ENCODE assay signal across 7 mouse cellular contexts in genomic region chr7:141292583-141293388, GRCm38 (mm10). TPM values are rescaled to one million over a fixed set of nuclear protein-coding genes. Genes with fewer than 3 reads are reported as not detected.
DNase-seq lines count a peak whose midpoint lies in the region; ATAC-seq and TF ChIP-seq lines count a peak whose summit lies in the region.

No protein-coding gene starts in this region.

- no peaks in the 10 kb centered on the region for H3K9me3 ChIP-seq in stomach, embryonic 15.5 days
- no peaks in the 10 kb centered on the region for H3K9me3 ChIP-seq in stomach, postnatal 0 days (ENCODE audit: control insufficient read depth, low read length)
- H3K9me3 ChIP-seq in forebrain, embryonic 14.5 days (replicated peaks; ENCODE audit: control insufficient read depth, low read length): no peaks in the 10 kb centered on the region
- no peaks in the 10 kb centered on the region for H3K9me3 ChIP-seq in midbrain, embryonic 12.5 days

- H3K27ac ChIP-seq in stomach, embryonic 15.5 days: no peak overlapping the region
- no peak overlapping the region for H3K27ac ChIP-seq in stomach, postnatal 0 days (replicated peaks)
- H3K27ac ChIP-seq in forebrain, embryonic 14.5 days (ENCODE audit: low read depth, low read length): no peak overlapping the region
- no peak overlapping the region for H3K27ac ChIP-seq in midbrain, embryonic 12.5 days (replicated peaks)

- H3K27me3 ChIP-seq in stomach, embryonic 15.5 days (replicated peaks): peaks cover 45% of the 10 kb centered on the region
- peaks cover 9% of the 10 kb centered on the region; the same call in 1 of the 2 replicates for H3K27me3 ChIP-seq in stomach, postnatal 0 days (ENCODE audit: control insufficient read depth, insufficient read depth, low read length)
- H3K27me3 ChIP-seq in forebrain, embryonic 14.5 days (replicated peaks; ENCODE audit: control insufficient read depth, insufficient read depth, low read length): peaks cover 45% of the 10 kb centered on the region
- peaks cover 68% of the 10 kb centered on the region for H3K27me3 ChIP-seq in midbrain, embryonic 12.5 days

- peaks cover 24% of the 10 kb centered on the region for H3K4me1 ChIP-seq in stomach, embryonic 15.5 days
- H3K4me1 ChIP-seq in stomach, postnatal 0 days (replicated peaks; ENCODE audit: control insufficient read depth, insufficient read depth): no peaks in the 10 kb centered on the region
- H3K4me1 ChIP-seq in forebrain, embryonic 14.5 days (ENCODE audit: control insufficient read depth, insufficient read depth, low read length): peaks cover 9% of the 10 kb centered on the region; the same call in 1 of the 2 replicates
- peaks cover 30% of the 10 kb centered on the region for H3K4me1 ChIP-seq in midbrain, embryonic 12.5 days

- peak overlapping the region; percentile 46; the same call in 1 of the 2 replicates for H3K4me3 ChIP-seq in stomach, embryonic 15.5 days (replicated peaks)
- H3K4me3 ChIP-seq in stomach, postnatal 0 days (ENCODE audit: low read depth, low read length): no peak overlapping the region
- peak overlapping the region; percentile 45 for H3K4me3 ChIP-seq in forebrain, embryonic 14.5 days (ENCODE audit: low read depth, low read length)
- H3K4me3 ChIP-seq in midbrain, embryonic 12.5 days: peak overlapping the region; percentile 49

- WGBS in stomach, embryonic 15.5 days: 52% methylated on average over 15 of the region's 15 CpGs
- WGBS in stomach, postnatal 0 days: 64% methylated on average over 14 of the region's 15 CpGs
- 32% methylated on average over 15 of the region's 15 CpGs for WGBS in forebrain, embryonic 14.5 days
- 19% methylated on average over 15 of the region's 15 CpGs for WGBS in midbrain, embryonic 12.5 days

- 0 out of 2 replicates have a peak, but pooled peaks cover 7% of the 10 kb centered on the region for H3K36me3 ChIP-seq in stomach, embryonic 15.5 days
- no peaks in the 10 kb centered on the region for H3K36me3 ChIP-seq in stomach, postnatal 0 days (ENCODE audit: control insufficient read depth, insufficient read depth, low read length)
- H3K36me3 ChIP-seq in forebrain, embryonic 14.5 days (ENCODE audit: control insufficient read depth, insufficient read depth, low read length): peaks cover 11% of the 10 kb centered on the region
- peaks cover 9% of the 10 kb centered on the region; the same call in 1 of the 2 replicates for H3K36me3 ChIP-seq in midbrain, embryonic 12.5 days

- TF ChIP-seq EP300 in stomach, postnatal 0 days (optimal IDR thresholded peaks at IDR 0.05): no peak

- peak overlapping the region; percentile 95 for H3K4me2 ChIP-seq in stomach, embryonic 15.5 days
- H3K4me2 ChIP-seq in stomach, postnatal 0 days (replicated peaks; ENCODE audit: low read depth): no peak overlapping the region
- H3K4me2 ChIP-seq in forebrain, embryonic 14.5 days (ENCODE audit: low read length): peak overlapping the region; percentile 94
- peak overlapping the region; percentile 91 for H3K4me2 ChIP-seq in midbrain, embryonic 12.5 days (replicated peaks)

- no peak for TF ChIP-seq CTCF in stomach, postnatal 0 days (IDR thresholded peaks at IDR 0.05; ENCODE audit: low read depth)

- ATAC-seq in stomach, embryonic 15.5 days (ENCODE audit: insufficient read depth, low FRiP score, low read depth): no peak
- no peak for ATAC-seq in stomach, postnatal 0 days (ENCODE audit: low FRiP score, low TSS enrichment)
- ATAC-seq in forebrain, embryonic 14.5 days: no peak; the same call in 1 of the 2 replicates
- no peak for ATAC-seq in midbrain, embryonic 12.5 days (ENCODE audit: low FRiP score, low read depth)

- H3K9ac ChIP-seq in stomach, embryonic 15.5 days: no peak overlapping the region
- H3K9ac ChIP-seq in stomach, postnatal 0 days (ENCODE audit: low read length): no peak overlapping the region
- peak overlapping the region; percentile 70 for H3K9ac ChIP-seq in forebrain, embryonic 14.5 days (ENCODE audit: low read length)
- H3K9ac ChIP-seq in midbrain, embryonic 12.5 days (replicated peaks): peak overlapping the region; percentile 59

- DNase-seq in stomach, postnatal 0 days (ENCODE audit: low spot score): no peak
- DNase-seq in forebrain, embryonic 14.5 days (ENCODE audit: low spot score): no peak
- no peak for DNase-seq in cerebellum, adult 9-10 months
- DNase-seq in urinary bladder, postnatal 25 days (ENCODE audit: low spot score): no peak
- no peak for DNase-seq in cerebellum, adult 11-12 months

RNA-seq across cellular contexts. Expression of gene Drd4, which starts 1.0 kb away (rescaled TPM):
- 0.19 and 0.28 TPM in 2 replicates for polyA plus RNA-seq in stomach, embryonic 15.5 days (2015; fragmentation: Nextera tagmentation; extraction: Ambion mirVana)
- polyA plus RNA-seq in stomach, postnatal 0 days (2015; fragmentation: Nextera tagmentation; extraction: Ambion mirVana): 0.06 and 0.16 TPM in 2 replicates
- polyA plus RNA-seq in forebrain, embryonic 14.5 days (2014; fragmentation: Nextera tagmentation; extraction: Ambion mirVana): 0.37 and 0.68 TPM in 2 replicates
- 0.39 and 0.68 TPM in 2 replicates for polyA plus RNA-seq in midbrain, embryonic 12.5 days (2016; fragmentation: Nextera tagmentation; extraction: Ambion mirVana)

RNA-seq across cellular contexts. Expression of gene Sct, which starts 13.9 kb away (rescaled TPM):
- polyA plus RNA-seq in stomach, embryonic 15.5 days (2015; fragmentation: Nextera tagmentation; extraction: Ambion mirVana): 44.2 and 48.8 TPM in 2 replicates
- 2.2 and 2.4 TPM in 2 replicates for polyA plus RNA-seq in stomach, postnatal 0 days (2015; fragmentation: Nextera tagmentation; extraction: Ambion mirVana)
- polyA plus RNA-seq in forebrain, embryonic 14.5 days (2014; fragmentation: Nextera tagmentation; extraction: Ambion mirVana): 1.5 and 2.6 TPM in 2 replicates
- polyA plus RNA-seq in midbrain, embryonic 12.5 days (2016; fragmentation: Nextera tagmentation; extraction: Ambion mirVana): 0.64 and 1.3 TPM in 2 replicates

RNA-seq across cellular contexts. Expression of gene Cdhr5, which starts 16.2 kb away (rescaled TPM):
- 14.5 and 18.4 TPM in 2 replicates for polyA plus RNA-seq in stomach, embryonic 15.5 days (2015; fragmentation: Nextera tagmentation; extraction: Ambion mirVana)
- polyA plus RNA-seq in stomach, postnatal 0 days (2015; fragmentation: Nextera tagmentation; extraction: Ambion mirVana): 1.2 and 2.0 TPM in 2 replicates
- polyA plus RNA-seq in forebrain, embryonic 14.5 days (2014; fragmentation: Nextera tagmentation; extraction: Ambion mirVana): not detected in 2 replicates
- not detected in 2 replicates for polyA plus RNA-seq in midbrain, embryonic 12.5 days (2016; fragmentation: Nextera tagmentation; extraction: Ambion mirVana)

RNA-seq across cellular contexts. Expression of gene Irf7, which starts 26.5 kb away (rescaled TPM):
- polyA plus RNA-seq in stomach, embryonic 15.5 days (2015; fragmentation: Nextera tagmentation; extraction: Ambion mirVana): 4.6 and 5.7 TPM in 2 replicates
- 11.3 and 12.2 TPM in 2 replicates for polyA plus RNA-seq in stomach, postnatal 0 days (2015; fragmentation: Nextera tagmentation; extraction: Ambion mirVana)
- 0.97 and 1.0 TPM in 2 replicates for polyA plus RNA-seq in forebrain, embryonic 14.5 days (2014; fragmentation: Nextera tagmentation; extraction: Ambion mirVana)
- 0.81 and 0.84 TPM in 2 replicates for polyA plus RNA-seq in midbrain, embryonic 12.5 days (2016; fragmentation: Nextera tagmentation; extraction: Ambion mirVana)

RNA-seq across cellular contexts. Expression of gene Deaf1, which starts 34.7 kb away (rescaled TPM):
- 66.9 and 70.8 TPM in 2 replicates for polyA plus RNA-seq in stomach, embryonic 15.5 days (2015; fragmentation: Nextera tagmentation; extraction: Ambion mirVana)
- polyA plus RNA-seq in stomach, postnatal 0 days (2015; fragmentation: Nextera tagmentation; extraction: Ambion mirVana): 37.6 and 40.1 TPM in 2 replicates
- polyA plus RNA-seq in forebrain, embryonic 14.5 days (2014; fragmentation: Nextera tagmentation; extraction: Ambion mirVana): 118 and 143 TPM in 2 replicates
- polyA plus RNA-seq in midbrain, embryonic 12.5 days (2016; fragmentation: Nextera tagmentation; extraction: Ambion mirVana): 85.9 and 88.3 TPM in 2 replicates

Comparison
In these comparisons a context has a peak if more than half of its experiments do, and no peak if none do; other contexts are left out.
1. RNA of gene Sct, which starts 13.9 kb away (polyA plus RNA-seq): 44.2 to 48.8 TPM in stomach, embryonic 15.5 days; 1.5 to 2.6 TPM in forebrain, embryonic 14.5 days, 2.2 to 2.4 TPM in stomach, postnatal 0 days and 0.64 to 1.3 TPM in midbrain, embryonic 12.5 days; every median in the first group is over 10 times any median in the second.
2. H3K9ac ChIP-seq: peak in forebrain, embryonic 14.5 days (single experiment) and midbrain, embryonic 12.5 days (single experiment); none in stomach, embryonic 15.5 days (single experiment) and stomach, postnatal 0 days (single experiment).